Mouse (Mus musculus): ENCODE results near the gene Rbx1. TPM values are rescaled to one million over a fixed set of nuclear protein-coding genes. Genes with fewer than 3 reads are reported as not detected.
A peak's percentile ranks its signal among the peaks of the same experiment; 100 is the strongest.
"Not testable (repeated sequence)": the region's sequence is repeated elsewhere in the genome, so short reads cannot be mapped to it uniquely, and the experiment has no call there.

The Rbx1 gene
- polyA plus RNA-seq, 2 experiments: 81.7 to 298 TPM

DNA sequence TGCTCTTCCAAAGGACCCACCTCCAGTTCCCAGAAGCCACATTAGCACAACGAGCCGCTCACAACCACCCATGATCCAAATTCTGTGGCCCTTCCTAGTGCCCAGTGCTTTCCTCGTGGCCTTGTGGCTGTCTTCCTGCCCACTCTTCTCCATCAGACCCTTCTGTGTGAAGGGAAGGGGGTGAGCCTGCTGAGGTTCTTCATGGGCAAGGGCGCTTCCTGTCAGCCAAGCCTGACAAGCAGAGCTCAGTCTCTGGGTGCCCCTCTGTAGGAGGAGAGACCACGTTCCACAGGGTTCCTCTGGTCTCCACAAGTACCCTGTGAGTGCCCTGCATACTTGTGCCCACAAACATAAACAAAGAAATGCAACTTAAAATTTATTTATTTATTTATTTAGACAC is 6.2 kb downstream of the Rbx1 start:
- H3K27me3 ChIP-seq (ENCODE audit: control insufficient read depth, insufficient read depth, low read length): no peaks in the 10 kb centered on the region
- H3K4me3 ChIP-seq (ENCODE audit: insufficient read depth in 1 of 2, low read depth in 2 of 2, low read length in 2 of 2): no peak overlapping the region
- H3K9ac ChIP-seq (replicated peaks): no peak overlapping the region
- no peak overlapping the region for H3K27ac ChIP-seq
- TF ChIP-seq CTCF (IDR thresholded peaks at IDR 0.05; ENCODE audit: low read depth): no peak
- no peak for TF ChIP-seq EP300 (IDR thresholded peaks at IDR 0.05; ENCODE audit: low read depth)
- H3K9me3 ChIP-seq (ENCODE audit: control insufficient read depth, low read length): no peaks in the 10 kb centered on the region
- H3K36me3 ChIP-seq (replicated peaks; ENCODE audit: control insufficient read depth, insufficient read depth, low read depth): peaks cover 53% of the 10 kb centered on the region
- 69% methylated on average over 5 of the region's 5 CpGs for WGBS (ENCODE audit: insufficient replicate concordance)
- ATAC-seq (ENCODE audit: insufficient read depth) (no peak), DNase-seq (ENCODE audit: low read depth in 3 of 3, low spot score in 3 of 3) (no peak)
- peaks cover 8 to 12% of the 10 kb centered on the region in 2 experiments for H3K4me1 ChIP-seq (replicated peaks; ENCODE audit: control insufficient read depth in 2 of 2, insufficient read depth in 2 of 2, low read length in 1 of 2)
- no peak overlapping the region for H3K4me2 ChIP-seq (ENCODE audit: low read depth)

DNA sequence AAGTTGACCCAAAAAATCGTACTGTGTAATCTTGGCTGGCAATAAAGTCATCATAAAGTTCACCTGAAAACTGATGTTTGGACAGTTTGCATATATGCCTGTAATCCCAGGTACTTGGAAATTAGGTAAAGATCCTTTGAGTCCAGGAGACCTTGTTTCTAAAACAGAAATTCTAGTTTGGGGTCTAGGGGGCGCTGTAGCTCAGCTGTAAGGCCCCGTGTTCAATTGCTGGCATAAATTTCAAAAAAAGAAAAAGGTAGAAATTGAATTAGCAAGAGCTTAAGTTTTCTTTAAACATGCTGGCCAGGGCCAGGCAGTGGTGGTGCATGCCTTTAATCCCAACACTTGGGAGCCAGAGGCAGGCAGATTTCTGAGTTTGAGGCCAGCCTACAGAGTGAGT is 9.6 kb downstream of the Rbx1 start:
- H3K4me1 ChIP-seq (replicated peaks; ENCODE audit: control insufficient read depth in 2 of 2, insufficient read depth in 2 of 2, low read length in 1 of 2): peaks cover 0 to 6% of the 10 kb centered on the region in 2 experiments; a peak in 2 of 4 replicates
- TF ChIP-seq CTCF (IDR thresholded peaks at IDR 0.05; ENCODE audit: low read depth) (peak; percentile 42), EP300 (IDR thresholded peaks at IDR 0.05; ENCODE audit: low read depth) (no peak)
- ATAC-seq (ENCODE audit: insufficient read depth) (no peak), DNase-seq (ENCODE audit: low read depth in 3 of 3, low spot score in 3 of 3) (no peak)
- no peak overlapping the region for H3K4me2 ChIP-seq (ENCODE audit: low read depth)
- H3K27me3 ChIP-seq (ENCODE audit: control insufficient read depth, insufficient read depth, low read length): no peaks in the 10 kb centered on the region
- H3K27ac ChIP-seq: no peak overlapping the region
- H3K36me3 ChIP-seq (replicated peaks; ENCODE audit: control insufficient read depth, insufficient read depth, low read depth): peaks cover 38% of the 10 kb centered on the region
- no peak overlapping the region for H3K4me3 ChIP-seq (ENCODE audit: insufficient read depth in 1 of 2, low read depth in 2 of 2, low read length in 2 of 2)
- 36% methylated on average over 3 of the region's 3 CpGs for WGBS (ENCODE audit: insufficient replicate concordance)
- no peak overlapping the region for H3K9ac ChIP-seq (replicated peaks)
- no peaks in the 10 kb centered on the region for H3K9me3 ChIP-seq (ENCODE audit: control insufficient read depth, low read length)

DNA sequence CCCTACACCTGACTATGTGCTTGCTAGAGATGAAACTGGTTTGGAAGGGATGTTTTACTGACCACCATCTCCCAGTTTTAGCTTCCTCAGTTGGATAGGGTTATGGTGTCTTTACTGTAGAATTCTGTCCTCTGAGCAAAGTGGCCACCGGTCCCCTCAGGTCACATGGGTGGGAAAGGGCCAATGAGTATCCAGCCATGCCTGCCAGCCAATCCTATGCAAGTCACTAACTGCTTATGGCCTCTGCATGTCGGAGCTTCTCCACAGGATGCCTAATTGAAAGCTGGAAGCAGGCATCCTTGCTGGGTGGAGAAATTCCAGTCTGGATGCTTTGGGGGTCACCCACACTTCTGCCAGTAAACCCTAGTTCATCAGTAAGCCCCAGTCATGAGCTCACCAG is 10.5 kb downstream of the Rbx1 start:
- H3K4me3 ChIP-seq (ENCODE audit: insufficient read depth in 1 of 2, low read depth in 2 of 2, low read length in 2 of 2): no peak overlapping the region
- H3K9me3 ChIP-seq (ENCODE audit: control insufficient read depth, low read length): no peaks in the 10 kb centered on the region
- H3K4me1 ChIP-seq (replicated peaks; ENCODE audit: control insufficient read depth in 2 of 2, insufficient read depth in 2 of 2, low read length in 1 of 2): peaks cover 0 to 10% of the 10 kb centered on the region in 2 experiments; a peak in 3 of 4 replicates
- TF ChIP-seq EP300 (IDR thresholded peaks at IDR 0.05; ENCODE audit: low read depth): no peak
- no peak for TF ChIP-seq CTCF (IDR thresholded peaks at IDR 0.05; ENCODE audit: low read depth)
- DNase-seq (ENCODE audit: low read depth in 3 of 3, low spot score in 3 of 3) (peak in 1 of 3 experiments; percentile 23), ATAC-seq (ENCODE audit: insufficient read depth) (peak; percentile 64)
- H3K4me2 ChIP-seq (ENCODE audit: low read depth): peak overlapping the region; percentile 4; the same call in 1 of the 2 replicates
- H3K9ac ChIP-seq (replicated peaks): no peak overlapping the region
- H3K36me3 ChIP-seq (replicated peaks; ENCODE audit: control insufficient read depth, insufficient read depth, low read depth): peaks cover 30% of the 10 kb centered on the region
- H3K27ac ChIP-seq: no peak overlapping the region
- H3K27me3 ChIP-seq (ENCODE audit: control insufficient read depth, insufficient read depth, low read length): no peaks in the 10 kb centered on the region
- 11% methylated on average over 2 of the region's 2 CpGs for WGBS (ENCODE audit: insufficient replicate concordance)

DNA sequence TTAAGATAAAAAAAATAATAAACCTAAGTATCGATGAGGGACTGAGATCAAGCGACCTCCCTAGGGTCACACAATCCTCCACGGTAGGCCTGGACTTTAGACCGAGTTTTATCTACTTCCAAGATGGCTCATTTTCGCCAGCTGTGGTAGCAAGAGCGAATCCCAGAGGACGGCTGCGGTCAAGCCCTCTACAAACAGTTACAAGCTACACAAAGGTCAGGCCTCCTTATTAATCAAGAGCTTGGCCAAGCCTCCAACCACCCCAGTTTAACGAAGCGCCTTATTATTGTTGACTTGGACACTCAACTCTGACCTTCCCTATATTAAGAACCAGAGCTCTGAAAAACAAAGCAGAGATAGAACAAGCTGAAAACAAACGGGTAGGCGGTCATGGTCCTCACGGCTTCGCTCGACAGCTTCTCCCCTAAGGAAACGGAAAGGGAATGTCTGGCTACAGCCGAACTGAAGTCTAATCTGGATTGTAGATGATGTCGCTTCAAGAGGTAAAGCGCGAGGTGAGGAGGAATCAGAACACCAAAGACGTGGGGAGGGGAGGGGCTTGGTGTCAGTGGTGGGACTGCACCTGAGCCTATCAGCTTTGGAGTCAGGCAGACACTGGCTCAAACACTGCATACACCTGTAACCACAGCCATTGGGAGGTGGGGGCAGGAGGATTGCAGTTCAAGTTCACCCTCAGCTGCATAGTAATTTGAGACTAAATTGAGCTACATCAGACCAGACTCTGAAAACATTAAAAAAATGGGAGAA is 13.5 kb downstream of the Rbx1 start:
- TF ChIP-seq EP300 (IDR thresholded peaks at IDR 0.05; ENCODE audit: low read depth) (no peak), CTCF (IDR thresholded peaks at IDR 0.05; ENCODE audit: low read depth) (no peak)
- WGBS (ENCODE audit: insufficient replicate concordance): 67% methylated on average over 21 of the region's 21 CpGs
- Histone ChIP-seq H3K27ac (no peak overlapping the region), H3K36me3 (replicated peaks; ENCODE audit: control insufficient read depth, insufficient read depth, low read depth) (peaks cover 8% of the 10 kb centered on the region), H3K4me3 (ENCODE audit: insufficient read depth in 1 of 2, low read depth in 2 of 2, low read length in 2 of 2) (no peak overlapping the region), H3K9ac (replicated peaks) (no peak overlapping the region), H3K9me3 (ENCODE audit: control insufficient read depth, low read length) (no peaks in the 10 kb centered on the region), H3K27me3 (ENCODE audit: control insufficient read depth, insufficient read depth, low read length) (no peaks in the 10 kb centered on the region), H3K4me2 (ENCODE audit: low read depth) (no peak overlapping the region), H3K4me1 (replicated peaks; ENCODE audit: control insufficient read depth in 2 of 2, insufficient read depth in 2 of 2, low read length in 1 of 2) (peaks cover 0 to 10% of the 10 kb centered on the region in 2 experiments; a peak in 3 of 4 replicates)
- ATAC-seq (ENCODE audit: insufficient read depth) (no peak), DNase-seq (ENCODE audit: low read depth in 3 of 3, low spot score in 3 of 3) (no peak)

DNA sequence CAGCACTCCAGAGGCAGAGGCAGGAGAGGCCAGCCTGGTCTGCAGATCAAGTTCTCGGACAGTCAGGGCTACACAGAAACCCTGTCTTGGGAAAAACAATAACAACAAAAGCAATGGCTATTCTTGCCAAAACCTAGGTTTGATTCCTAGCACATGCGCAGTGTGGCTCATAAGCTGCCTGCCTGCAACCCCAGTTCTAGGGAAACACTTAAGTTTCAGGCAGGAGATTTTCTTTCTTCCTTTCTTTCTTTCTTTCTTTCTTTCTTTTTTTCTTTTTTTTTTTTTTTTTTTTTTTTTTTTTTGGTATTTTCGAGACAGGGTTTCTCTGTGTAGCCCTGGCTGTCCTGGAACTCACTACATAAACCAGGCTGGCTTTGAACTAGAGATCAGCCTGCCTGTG is 14.2 kb downstream of the Rbx1 start:
- ATAC-seq (ENCODE audit: insufficient read depth); H3K9me3 ChIP-seq (ENCODE audit: control insufficient read depth, low read length); H3K4me2 ChIP-seq (ENCODE audit: low read depth): not testable (repeated sequence)

More for the DNA sequence above, 14.2 kb downstream of the Rbx1 start:
- H3K36me3 ChIP-seq (replicated peaks; ENCODE audit: control insufficient read depth, insufficient read depth, low read depth); H3K4me1 ChIP-seq (replicated peaks; ENCODE audit: control insufficient read depth in 2 of 2, insufficient read depth in 2 of 2, low read length in 1 of 2); H3K9ac ChIP-seq (replicated peaks); H3K27ac ChIP-seq; H3K4me3 ChIP-seq (ENCODE audit: insufficient read depth in 1 of 2, low read depth in 2 of 2, low read length in 2 of 2); DNase-seq (ENCODE audit: low read depth in 3 of 3, low spot score in 3 of 3); H3K27me3 ChIP-seq (ENCODE audit: control insufficient read depth, insufficient read depth, low read length): not testable (repeated sequence)
- WGBS (ENCODE audit: insufficient replicate concordance): 74% methylated on average over 3 of the region's 3 CpGs

Measured in liver, embryonic 14.5 days (tissue).